Mouse (Mus musculus) spleen, postnatal 10 days (tissue): ENCODE results near the gene Nfic.

Source experiments
- DNase-seq, 2 experiments: peaks; one replicate each; pipeline ENCODE4 v3.0.0; 2021 to 2022; ENCODE audit warnings: low spot score in 2 of 2

Gene Nfic

DNA sequence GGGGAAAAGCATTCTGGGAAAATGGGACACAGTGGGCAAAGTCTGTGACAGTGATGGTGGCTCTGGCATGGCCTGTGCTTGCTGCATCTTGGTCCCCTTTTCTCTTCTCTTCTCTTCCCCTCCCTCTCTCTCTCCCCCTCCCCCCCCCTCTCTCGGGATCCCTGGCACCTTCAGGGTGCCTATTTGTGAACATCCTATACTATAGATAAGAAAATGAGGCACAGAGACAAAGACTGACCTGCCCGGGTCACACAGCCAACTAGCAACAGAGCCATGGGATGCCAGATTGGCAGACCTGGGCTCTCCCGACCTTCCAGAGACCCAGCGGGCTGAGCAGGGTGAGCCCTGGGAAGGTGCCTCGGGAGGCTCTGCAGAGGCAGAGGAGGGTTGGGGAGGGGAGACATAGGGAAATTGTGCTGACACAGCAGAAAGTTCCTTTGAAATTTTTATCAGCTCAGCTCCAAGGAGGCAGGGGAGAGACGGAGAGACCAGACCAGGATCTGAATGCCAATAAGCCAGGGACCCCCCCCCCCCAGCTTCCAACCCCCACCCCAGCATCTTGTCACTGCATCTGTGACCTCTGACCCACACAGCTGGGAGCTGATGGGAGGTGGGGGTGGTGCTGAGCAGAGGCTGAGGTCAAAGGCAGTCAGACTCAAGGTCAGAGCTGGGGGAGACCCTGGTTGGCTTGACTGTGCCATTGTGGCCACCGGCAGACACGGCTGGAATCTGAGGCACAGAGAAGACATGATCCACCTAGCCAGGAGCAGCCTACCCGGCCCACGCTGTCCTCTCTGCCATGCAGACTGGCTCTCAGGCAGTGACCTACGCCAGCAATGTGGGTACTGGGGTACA is 37.0 kb downstream of the Nfic start:
- no peak for DNase-seq

DNA sequence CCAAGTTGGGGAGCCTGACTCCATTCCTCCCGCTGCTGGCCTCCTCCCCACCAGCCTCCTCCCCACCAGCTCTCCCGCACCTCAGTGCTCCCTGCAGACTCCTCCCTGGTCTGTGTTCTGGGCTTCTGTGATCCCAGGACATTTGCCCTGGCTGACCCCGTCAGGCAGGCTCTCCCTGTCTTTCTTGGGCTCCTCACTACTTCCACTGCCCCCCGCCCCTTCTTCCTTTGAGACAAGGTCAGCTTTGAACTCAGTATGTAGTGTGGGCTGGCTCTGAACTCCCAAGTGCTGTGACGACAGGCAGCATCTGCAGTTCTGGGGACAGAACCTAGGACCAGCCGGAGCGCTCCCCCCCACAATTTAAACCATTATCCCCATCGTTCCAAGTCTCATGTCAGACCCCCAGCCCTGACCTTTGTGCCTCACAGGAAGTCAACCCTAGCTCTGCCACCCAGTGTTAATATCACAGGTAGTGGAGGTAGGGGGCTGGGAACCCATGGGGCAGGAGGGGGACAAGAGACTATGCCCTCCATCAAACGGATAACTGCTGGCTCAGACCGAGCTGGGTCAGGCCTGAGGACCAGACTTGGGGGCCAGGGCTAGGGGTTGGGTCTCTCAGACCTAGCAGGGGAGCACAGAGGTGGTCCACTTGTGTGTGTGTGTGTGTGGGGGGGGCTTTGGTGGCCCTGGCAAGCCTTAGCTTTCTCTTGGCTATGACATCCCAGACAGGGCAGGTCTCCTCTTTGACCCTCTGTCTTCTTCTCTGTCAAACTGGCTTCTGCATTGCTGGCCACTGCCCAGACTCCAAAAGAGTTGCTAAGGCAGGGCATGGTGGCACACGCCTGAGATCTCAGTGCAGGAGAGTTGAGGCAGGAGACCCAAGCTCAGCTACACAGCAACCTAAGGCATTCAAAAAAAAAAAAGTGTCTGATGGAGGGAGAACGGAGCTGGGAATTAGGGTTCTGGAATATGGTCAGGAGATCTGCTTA is 37.9 kb downstream of the Nfic start:
- DNase-seq, result no peak

DNA sequence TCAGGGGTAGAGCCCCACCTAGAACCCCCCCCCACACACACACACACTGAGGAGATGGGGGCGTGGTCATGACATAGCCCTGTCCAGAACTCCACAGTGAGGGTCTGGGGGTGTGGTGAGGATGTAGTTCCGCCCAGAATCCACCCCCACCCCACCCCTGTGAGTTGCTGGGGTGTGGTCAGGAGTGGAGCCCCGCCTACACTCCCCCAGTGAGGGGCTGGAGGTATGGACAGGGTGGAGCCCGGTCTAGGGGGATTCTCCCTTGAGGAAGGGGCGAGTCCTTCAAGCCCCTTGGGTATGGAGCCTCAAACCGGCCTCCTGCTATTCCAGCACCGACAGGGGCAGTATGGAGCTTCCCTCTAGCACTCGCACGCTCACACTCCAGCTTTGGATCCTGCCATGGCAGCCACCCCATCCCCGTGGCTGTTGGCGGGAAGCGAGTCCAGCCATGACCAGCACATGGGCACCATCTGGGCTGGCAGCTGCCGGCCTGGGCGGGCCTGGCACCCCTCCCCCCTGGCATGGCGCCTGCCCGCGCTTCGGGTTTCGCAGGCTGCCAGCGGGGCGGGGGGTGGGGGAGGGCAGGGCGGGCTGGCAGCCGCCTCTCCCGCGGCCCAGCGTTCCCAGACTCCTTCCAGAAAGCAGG is 38.7 kb downstream of the Nfic start:
- peak in 1 of 2 experiments; percentile 57 for DNase-seq

DNA sequence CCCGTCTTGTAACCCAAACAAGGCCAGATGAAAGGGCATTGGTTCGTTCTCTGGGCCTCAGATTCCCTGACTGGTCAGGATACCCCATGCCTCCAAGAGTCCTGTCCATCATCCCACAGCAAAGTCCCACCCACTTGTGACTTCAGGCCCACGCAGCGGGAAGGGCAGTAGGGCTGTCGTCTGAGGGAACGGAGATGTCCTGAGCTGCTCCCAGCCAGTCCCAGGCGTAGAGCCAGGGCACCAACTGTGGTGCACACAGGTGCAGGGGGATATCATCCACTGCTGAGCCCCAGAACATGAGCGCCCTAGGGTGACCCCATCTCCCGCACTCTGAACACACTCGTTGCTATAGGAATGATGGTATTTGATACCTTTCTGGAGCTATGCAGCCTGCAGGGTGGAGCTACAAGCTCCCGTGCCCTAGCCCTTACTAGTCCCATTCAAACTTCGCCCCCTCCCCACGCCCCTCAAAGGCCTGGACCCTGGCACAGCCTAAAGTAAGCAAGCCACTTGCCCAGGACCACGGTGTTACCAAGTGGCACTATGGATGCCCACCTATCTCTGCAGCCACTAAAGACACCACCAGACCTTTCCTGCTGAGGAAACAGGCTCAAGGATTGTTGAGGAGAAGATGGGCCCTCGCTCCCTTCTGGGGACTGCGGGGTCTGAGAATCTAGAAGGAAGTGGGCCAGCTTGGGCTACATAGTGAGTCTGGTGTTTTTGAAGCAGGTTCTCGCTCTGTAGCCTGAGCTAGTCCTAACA is 39.7 kb downstream of the Nfic start:
- no peak for DNase-seq

DNA sequence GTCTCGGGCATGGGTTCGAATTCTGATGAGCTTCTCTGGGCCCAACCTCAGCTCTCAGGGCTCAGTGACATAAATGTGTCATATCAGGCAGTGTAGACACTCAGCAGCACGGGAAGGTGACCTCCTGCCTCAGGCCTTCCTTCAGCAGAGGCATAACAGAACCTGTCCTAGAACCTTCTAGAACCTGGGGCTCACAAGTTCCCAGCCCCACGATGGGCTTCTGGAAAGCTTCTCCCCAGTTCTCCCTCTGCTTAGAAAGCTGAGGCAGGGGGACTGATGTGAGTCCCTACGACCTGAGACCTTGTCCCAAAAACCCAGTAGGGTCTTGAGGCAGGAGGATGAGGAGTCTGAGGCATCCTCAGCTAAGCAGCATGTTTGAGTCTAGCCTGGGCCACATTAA is 40.3 kb downstream of the Nfic start:
- no peak for DNase-seq

DNA sequence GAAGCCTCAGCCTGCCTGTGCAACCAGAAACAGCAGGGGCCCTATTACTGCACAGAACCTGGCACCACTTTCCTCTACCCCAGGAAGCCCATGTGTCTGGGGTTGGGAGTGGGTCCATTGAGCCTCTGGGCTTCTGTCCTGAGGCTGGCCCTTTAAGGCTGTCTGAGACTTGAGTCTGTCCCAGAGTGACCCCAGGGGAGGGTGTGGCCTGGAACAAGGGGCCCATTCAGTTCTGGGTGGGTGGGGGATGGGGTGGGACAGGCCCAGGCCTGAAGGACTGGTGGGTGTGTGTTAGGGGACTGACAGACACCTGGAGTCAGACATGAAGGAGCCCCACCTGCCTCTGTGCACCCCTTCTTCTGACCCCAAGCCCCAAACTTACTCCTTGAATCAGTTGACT is 40.8 kb downstream of the Nfic start:
- no peak for DNase-seq

DNA sequence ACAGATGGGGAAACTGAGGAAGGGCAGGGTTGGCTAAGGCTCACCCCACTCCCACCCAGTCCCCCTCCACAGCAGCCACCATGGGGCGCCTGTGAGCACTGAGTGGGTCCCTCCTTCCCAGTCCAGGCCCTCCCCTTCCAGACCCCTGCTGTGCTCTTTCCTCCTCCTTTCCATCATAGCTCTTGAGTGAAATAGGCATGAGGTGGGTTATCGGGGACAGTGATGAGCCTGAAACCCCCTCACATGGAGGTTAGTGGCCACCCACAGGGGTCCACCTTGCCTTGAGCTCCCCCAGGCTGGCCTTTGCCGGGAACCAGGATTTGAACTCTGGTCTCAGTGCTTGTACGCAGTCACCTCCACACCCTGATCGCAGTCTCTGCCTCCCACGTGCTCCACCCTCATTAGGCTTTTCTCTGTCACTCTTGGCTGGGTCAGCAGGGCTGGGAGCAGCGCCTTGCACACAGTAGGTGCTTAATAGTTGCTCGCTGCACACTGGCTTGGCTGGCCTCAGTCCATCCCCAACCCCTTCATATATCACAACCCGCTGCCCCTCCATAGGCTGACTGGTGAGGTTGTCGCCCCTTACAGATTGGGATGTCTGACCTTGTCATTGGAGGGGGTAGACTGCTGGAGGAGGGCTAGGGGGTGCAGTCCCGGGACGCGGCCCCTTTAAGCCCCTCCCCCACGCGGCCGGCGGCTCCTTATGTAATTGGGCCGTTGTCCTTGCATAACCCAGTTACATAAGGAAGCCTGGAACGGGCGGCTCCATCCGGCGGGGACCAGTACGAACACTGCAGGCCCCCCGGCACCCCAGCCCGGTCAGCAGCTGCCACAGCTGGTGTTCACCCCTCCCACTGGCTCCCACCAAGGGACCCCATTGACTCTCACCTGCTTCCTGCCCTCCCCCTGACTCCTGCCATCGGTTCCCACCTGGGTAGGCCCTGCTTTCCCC is 41.8 kb downstream of the Nfic start:
- DNase-seq, result peak in 1 of 2 experiments; percentile 68

DNA sequence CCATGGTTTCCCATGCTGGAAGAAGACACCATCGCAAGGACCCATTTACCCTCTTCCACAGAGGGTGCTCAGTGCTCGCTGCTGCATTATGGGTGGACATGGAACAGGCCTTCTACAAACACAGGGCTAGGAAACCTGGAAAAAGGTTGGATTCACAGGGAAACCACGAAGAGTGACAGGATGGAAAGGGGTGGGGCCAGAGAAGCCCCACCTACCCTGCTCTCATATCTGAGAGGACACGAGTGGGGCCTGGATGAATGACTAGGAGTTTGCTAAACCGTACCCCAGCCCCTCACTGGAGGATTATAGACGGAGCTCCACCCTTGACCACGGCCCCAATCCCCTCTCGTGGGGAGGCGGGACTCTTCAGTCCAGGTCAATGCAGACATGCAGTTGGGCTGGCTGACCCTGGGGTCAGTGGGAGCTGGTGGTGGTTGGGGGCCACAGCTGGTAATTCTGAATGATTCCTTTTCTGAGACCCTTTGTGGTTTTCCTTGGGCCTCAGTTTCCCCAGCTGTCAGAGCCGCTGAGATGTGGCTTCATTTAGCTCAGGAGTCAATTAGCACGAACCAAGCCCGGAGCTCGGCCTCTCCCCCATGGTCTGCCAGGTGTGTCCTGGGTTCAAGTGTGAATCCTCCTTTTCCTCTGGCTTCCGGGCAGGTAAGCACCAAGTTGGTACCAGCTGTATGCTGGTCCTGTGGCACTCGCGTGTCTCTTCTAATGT is 42.7 kb downstream of the Nfic start:
- DNase-seq, result no peak

DNA sequence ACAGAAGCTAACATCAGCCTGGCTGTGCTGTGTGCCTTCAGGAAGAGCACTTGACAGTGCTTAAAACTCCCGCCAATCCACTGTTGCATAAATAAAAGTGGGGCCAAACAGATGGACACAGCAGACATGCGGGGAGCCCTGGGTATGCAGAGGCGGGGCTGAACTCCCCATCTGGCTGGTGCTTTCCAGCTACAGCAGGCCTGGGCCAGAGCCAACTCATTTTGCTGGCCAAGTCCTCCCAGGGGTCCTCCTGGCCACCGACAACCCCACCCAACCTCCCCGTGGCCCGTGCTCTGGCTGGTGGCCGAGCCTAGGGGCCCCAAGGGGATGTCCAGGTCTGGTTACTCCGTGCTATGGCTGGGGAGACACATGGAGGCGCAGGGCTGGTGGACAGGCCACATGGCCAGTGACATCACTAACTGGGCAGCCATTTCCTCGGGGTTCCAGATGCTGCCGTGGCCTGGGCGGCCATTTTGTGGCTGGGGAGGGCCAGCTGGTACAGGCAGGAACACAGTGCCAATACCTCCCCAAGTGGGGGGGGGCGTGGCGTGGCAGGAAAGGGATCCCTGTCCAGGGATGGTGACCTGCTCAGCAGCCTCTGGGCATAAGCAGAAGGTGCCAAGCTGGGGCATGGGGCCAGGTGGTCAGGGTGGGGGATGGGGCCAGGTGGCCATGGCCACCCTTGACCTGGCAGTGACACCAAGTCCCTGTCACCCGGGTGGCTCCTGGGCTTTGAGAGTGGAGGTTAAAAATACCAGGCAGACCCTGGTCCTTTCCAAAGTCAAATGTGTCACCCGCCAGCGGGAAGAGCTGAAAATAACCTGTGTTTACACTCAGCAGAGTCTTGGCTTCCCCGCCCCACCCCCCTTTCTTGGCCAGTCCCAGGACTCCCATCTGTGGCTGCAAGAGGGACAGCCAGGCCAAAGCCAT is 43.7 kb downstream of the Nfic start:
- DNase-seq, result peak in 1 of 2 experiments; percentile 44

DNA sequence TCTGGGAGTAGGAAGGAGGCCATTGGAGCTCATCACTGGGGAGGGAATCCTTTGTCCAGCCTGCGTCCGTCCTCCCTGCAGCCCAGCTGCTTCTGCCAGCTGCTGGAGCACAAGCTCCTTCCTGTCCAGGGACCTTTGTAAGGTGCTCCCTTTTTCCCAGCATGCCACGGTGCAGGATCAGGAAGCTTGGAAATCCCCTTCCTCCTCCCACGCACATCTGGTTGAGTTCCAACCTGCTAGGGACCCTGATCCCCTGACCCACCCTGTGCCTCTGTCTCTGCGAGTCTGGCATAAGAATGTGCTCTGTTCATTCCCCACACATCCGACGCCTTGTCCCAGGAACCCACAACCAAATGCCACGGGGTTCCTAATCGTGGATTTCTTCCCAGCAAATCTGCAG is 44.5 kb downstream of the Nfic start:
- DNase-seq, result no peak

DNA sequence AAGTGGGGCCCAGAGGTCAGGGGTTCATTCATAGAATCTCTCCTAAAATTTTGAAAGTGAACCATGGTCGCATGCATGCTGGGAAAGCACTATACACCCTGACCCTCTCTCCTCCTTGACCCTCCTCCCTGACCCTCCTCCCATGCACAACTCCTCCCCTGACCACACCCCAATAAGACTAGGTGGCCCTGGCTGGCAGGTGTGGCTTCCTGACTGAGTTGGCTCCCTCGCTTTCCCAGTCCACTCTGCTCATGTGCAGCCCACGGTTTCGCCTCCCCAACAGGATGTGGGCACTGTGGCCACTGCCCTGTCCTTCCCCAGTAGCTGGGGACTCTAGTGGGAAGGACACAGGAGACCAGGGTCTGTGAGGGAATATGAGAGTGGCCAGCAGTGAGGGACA is 45.1 kb downstream of the Nfic start:
- peak in 1 of 2 experiments; percentile 27 for DNase-seq

DNA sequence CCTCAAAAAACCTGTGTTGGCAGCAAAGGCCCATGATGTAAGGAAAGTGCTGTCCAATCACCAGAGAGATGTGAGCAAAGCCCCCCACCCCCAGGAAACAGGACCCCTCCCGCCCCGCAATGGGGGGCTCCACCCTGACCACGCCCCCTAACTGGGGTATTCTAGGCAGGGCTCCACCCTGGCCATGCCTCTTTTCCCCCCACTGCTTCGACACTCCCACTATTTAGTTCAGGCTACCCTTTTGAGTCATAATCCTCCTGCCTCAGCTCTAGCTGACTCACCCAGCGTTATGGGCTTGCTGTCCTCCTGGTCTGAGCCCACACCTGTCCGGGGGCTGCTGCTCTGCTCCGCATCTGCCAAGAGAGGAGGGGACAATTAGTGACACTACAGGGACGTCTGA is 46.1 kb downstream of the Nfic start:
- no peak for DNase-seq

DNA sequence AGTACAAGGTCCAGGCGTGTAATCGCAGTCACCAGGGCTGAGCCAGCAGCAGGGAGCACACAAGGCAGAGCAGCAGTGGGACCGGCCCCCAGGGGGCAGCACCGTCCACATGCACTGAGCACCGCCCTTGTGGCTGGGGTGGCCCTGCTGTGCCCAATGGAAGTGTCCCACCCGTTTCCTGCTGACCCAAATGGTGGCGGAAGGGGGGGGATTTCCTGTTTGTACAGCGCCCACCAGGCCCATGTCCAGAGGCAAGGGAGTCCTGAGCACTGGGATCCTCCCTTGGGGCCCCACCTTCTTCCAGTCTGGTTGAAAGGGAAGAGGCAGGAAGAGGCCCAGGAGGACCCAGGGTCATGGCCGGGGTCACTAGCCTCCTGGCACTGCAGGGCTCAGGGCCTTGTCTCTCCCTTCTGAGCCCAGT is 46.6 kb downstream of the Nfic start:
- DNase-seq, result peak; percentile 75 to 90

DNA sequence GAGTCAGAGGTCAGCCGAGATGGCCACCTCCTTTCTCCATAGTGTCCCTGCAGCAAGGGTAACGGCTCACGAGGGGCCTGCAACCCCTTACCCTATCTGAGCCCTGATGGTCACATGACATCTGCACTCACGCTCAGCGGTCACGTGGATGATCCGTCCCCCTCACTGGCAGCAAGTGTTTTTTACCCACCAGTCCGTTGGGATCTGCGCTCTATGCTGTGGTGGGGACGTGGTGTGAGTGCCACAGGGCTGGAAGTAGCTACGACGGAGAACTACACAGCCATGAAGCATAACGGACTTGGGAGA is 47.1 kb downstream of the Nfic start:
- DNase-seq, result no peak

DNA sequence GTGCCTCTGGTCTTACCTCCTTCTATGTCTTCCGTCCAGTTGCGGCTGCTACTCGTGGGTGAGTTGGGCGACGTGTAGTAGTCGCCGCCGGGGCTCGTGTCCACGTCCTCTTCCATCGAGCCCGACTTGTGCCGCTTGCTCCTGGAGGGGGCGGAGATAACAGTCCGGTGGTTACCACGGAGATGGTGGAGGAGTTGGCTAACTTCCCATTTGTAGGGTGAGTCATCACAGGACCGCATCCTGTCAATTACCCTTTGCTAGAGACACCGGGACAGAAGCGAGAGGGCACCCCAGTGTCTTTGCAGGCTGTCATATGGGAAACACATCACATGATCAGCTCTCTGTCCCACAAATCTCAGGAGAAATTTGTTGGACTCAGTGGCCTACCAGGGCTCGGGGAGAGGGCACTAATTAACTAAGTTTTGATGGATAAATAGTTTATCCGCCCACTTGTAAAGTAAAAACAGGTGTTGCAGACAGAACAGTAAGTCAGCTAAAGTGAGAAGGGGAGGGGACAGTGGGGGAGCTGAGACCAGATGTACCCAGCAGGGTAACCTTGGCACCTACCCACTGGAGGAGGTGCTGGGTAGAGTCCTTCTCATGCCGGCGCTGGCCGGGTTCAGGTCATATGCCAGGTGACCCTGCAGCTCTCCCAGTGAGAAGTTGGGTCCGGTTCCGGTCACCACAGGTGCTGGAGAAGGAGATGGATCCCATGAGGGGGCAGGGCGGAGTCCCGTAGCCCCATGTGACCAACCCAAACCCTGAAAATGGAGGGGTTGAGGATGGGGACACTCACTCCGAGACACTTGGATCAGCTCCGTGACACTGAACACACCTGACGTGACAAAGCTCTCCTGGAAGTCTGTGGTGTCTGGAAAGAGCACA is 47.7 kb downstream of the Nfic start:
- peak; percentile 46 to 70 for DNase-seq

DNA sequence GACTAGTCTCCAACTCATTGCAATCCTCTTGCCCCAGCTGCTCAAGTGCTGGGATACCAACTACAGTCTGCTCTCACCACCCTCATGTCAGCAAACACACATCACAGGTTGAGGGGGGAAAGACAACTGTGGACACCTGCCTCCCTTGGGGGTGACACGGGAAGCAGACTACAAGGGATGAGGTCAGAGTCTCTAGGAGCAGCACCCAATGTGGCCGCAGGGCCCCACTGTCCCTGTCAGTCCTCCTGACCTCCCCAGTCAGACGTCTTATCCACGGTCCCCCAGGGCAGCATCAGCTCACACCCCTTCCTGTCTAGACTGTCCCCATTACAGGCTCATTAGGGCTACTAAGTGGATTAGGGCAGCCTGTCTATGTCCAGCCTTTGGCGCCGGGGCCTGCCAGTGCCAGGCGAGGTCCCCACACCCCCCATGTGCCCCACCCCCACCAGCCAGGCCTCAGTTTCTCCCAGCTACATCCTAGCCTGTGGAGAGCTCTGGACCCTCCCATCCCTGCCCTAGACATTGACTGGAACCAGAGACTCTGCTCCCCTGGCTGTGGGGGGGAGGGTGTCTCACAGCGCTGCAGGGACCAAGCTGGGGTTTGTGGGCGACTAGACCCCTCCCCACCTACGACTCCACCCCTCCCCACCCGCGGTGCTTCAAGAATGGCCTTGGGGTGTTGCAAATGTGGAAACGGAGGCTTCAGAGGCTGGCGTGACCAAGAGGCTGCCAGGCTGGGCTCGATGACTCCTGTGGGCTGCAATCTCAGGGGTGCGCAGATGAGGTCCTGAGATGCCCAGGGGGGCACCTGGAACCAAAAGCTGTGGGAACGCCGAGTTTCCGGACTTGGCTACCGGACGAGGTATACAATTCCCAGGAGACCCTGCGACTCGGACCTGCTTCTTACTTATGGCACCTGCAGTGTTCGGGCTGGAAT is 48.7 kb downstream of the Nfic start:
- DNase-seq, result peak in 1 of 2 experiments; percentile 21
